Mouse (Mus musculus) intestine, embryonic 16.5 days (tissue): Measurements from ENCODE around the gene Tex101. TPM values are rescaled to one million over a fixed set of nuclear protein-coding genes. Genes with fewer than 3 reads are reported as not detected.
"Not testable (repeated sequence)": the region's sequence is repeated elsewhere in the genome, so short reads cannot be mapped to it uniquely, and the experiment has no call there.

Experiments
- ATAC-seq: fragments of 200-750 bp; cut with Nextera tagmentation; 2 replicates; pipeline ENCODE4 v1.8.0; 2017; ENCODE audit warnings: moderate TSS enrichment, moderate library complexity
- H3K27ac ChIP-seq: fragments of 300-500 bp; sonication (generic); 2 replicates; pipeline ENCODE4 v1.5.1; 2014; ENCODE audit warnings: mild to moderate bottlenecking, low read length
- H3K27me3 ChIP-seq: fragments of 300-500 bp; sonication (generic); replicated peaks from 2 replicates; pipeline ENCODE4 v1.6.1; 2014; ENCODE audit warnings: low read length, control low read depth, mixed read lengths; ENCODE audit not compliant: control insufficient read depth, insufficient read depth
- H3K36me3 ChIP-seq: fragments of 300-500 bp; sonication (generic); 2 replicates; pipeline ENCODE4 v1.6.1; 2014; ENCODE audit warnings: low read length, control low read depth; ENCODE audit not compliant: control insufficient read depth, insufficient read depth
- H3K4me1 ChIP-seq: fragments of 300-500 bp; sonication (generic); 2 replicates; pipeline ENCODE4 v1.6.1; 2014; ENCODE audit warnings: low read length, control low read depth, mixed read lengths; ENCODE audit not compliant: control insufficient read depth, insufficient read depth
- H3K4me2 ChIP-seq: fragments of 300-500 bp; sonication (generic); 2 replicates; pipeline ENCODE4 v1.6.1; 2014; ENCODE audit warnings: low read depth, low read length, control low read depth
- H3K4me3 ChIP-seq: fragments of 300-500 bp; sonication (generic); 2 replicates; pipeline ENCODE4 v1.5.1; 2014; ENCODE audit warnings: mild to moderate bottlenecking, low read length
- H3K9ac ChIP-seq: fragments of 300-500 bp; sonication (generic); 2 replicates; pipeline ENCODE4 v1.6.1; 2014; ENCODE audit warnings: low read depth, low read length
- H3K9me3 ChIP-seq: fragments of 300-500 bp; sonication (generic); 2 replicates; pipeline ENCODE4 v1.6.1; 2016; ENCODE audit warnings: low read length, control low read depth; ENCODE audit not compliant: control insufficient read depth
- WGBS: fragments of 180-500 bp; shearing (Covaris S2); extraction: QIAGEN DNeasy Blood & Tissue Kit; methylation state at CpG from one replicate; pipeline ENCODE4 v1.1.7; 2014; 5-methylcytosine and 5-hydroxymethylcytosine counted together
- polyA plus RNA-seq: library from polyadenylated mRNA; unstranded; fragments of >200 nt; fragmentation: Nextera tagmentation; extraction: Ambion mirVana; gene quantifications from 2 replicates; pipeline ENCODE4 v1.2.1, GENCODE M21; 2015

The Tex101 gene
- 0.12 TPM in 1 of 2 replicates, not detected in the other for polyA plus RNA-seq

DNA sequence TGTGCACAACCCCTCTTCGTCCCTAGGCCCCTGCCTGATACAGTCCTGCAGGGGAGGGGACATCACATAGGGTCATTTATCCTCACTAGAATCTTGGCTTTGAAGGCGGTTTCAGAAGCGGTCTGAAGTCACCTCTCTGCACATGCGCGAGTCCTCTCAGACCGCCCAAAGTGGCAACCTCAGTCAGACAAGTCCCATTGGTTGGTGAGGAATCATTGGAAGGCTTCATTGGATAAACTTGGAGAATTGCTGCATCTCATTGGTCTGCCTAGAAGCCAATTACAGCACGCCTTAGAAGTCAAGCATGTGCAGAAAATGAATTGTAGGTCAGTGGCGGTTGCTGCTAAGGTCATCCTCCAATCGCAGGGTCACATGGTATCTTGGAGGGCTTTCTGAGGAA lies at the start of gene Tex101:
Gene Tex101, minus strand, starts transcription at position 101 of the 400 bp plus-strand sequence.
- WGBS, result 89% methylated on average over 9 of the region's 9 CpGs
- ATAC-seq, result no peak
- H3K36me3 ChIP-seq, result no peaks in the 10 kb centered on the region
- H3K9ac ChIP-seq, result no peak within 1 kb of the TSS
- no peaks in the 10 kb centered on the region for H3K4me1 ChIP-seq
- no peak within 1 kb of the TSS for H3K4me3 ChIP-seq
- no peak within 1 kb of the TSS for H3K27ac ChIP-seq
- no peak within 1 kb of the TSS for H3K4me2 ChIP-seq
- no peaks in the 10 kb centered on the region for H3K27me3 ChIP-seq
- no peaks in the 10 kb centered on the region for H3K9me3 ChIP-seq

GRCm38 (mm10) chr7:24715039-24715438 lies 38.6 kb upstream of the Tex101 start:
- H3K9ac ChIP-seq, result no peak overlapping the region
- no peak overlapping the region for H3K4me2 ChIP-seq
- H3K27ac ChIP-seq, result no peak overlapping the region
- no peaks in the 10 kb centered on the region for H3K27me3 ChIP-seq
- no peak overlapping the region for H3K4me3 ChIP-seq
- no peak for ATAC-seq
- WGBS, result 65% methylated on average over 6 of the region's 6 CpGs
- no peaks in the 10 kb centered on the region for H3K9me3 ChIP-seq
- no peaks in the 10 kb centered on the region for H3K36me3 ChIP-seq
- no peaks in the 10 kb centered on the region for H3K4me1 ChIP-seq

GRCm38 (mm10) chr7:24708832-24709292 lies 32.4 kb upstream of the Tex101 start, which contains the start of gene BC049730:
Gene BC049730, plus strand, starts transcription at chr7:24709242.
- ATAC-seq, result no peak
- Histone ChIP-seq H3K27me3 (no peaks in the 10 kb centered on the region), H3K9me3 (no peaks in the 10 kb centered on the region), H3K36me3 (no peaks in the 10 kb centered on the region), H3K27ac (no peak within 1 kb of the TSS), H3K9ac (no peak within 1 kb of the TSS), H3K4me1 (no peaks in the 10 kb centered on the region), H3K4me2 (no peak within 1 kb of the TSS), H3K4me3 (no peak within 1 kb of the TSS)
- WGBS, result 90% methylated on average over 14 of the region's 14 CpGs

DNA sequence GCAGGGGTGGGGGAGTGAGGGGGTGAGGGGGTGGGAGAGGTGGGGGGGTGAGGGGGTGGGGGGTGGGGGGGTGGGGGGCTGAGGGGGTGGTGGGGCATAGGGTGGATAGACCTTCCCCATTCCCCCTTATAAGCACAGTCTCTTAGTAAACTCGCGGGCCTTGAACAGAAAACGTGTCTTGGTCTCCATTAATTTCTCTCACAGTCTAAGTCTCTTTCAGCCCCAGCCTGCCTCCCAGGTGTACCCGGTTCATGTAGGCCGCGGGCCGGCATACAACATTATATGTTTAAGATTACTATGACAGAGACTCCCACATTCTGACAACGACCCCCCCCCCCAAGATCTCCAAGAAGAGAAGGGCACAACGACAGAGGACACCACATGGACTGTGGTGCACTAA lies 26.4 kb upstream of the Tex101 start:
- ATAC-seq, H3K9ac ChIP-seq, H3K4me1 ChIP-seq, H3K9me3 ChIP-seq, H3K4me3 ChIP-seq, H3K27ac ChIP-seq, H3K36me3 ChIP-seq, H3K4me2 ChIP-seq, H3K27me3 ChIP-seq: not testable (repeated sequence)
- WGBS, result 77% methylated on average over 7 of the region's 9 CpGs

GRCm38 (mm10) chr7:24697891-24698290 lies 21.4 kb upstream of the Tex101 start:
- WGBS, result 98% methylated on average over 4 of the region's 4 CpGs
- not testable (repeated sequence) for H3K9ac ChIP-seq, H3K27ac ChIP-seq, H3K27me3 ChIP-seq, ATAC-seq, H3K9me3 ChIP-seq, H3K36me3 ChIP-seq, H3K4me1 ChIP-seq, H3K4me2 ChIP-seq, H3K4me3 ChIP-seq

- not testable (repeated sequence) for H3K9ac ChIP-seq, H3K4me2 ChIP-seq, H3K9me3 ChIP-seq, H3K27ac ChIP-seq, ATAC-seq, H3K4me1 ChIP-seq, H3K27me3 ChIP-seq, H3K36me3 ChIP-seq, H3K4me3 ChIP-seq
- WGBS, result 83% methylated on average over 2 of the region's 3 CpGs
These were observed 16.2 kb upstream of the Tex101 start for GRCm38 (mm10) chr7:24692693-24693092.

DNA sequence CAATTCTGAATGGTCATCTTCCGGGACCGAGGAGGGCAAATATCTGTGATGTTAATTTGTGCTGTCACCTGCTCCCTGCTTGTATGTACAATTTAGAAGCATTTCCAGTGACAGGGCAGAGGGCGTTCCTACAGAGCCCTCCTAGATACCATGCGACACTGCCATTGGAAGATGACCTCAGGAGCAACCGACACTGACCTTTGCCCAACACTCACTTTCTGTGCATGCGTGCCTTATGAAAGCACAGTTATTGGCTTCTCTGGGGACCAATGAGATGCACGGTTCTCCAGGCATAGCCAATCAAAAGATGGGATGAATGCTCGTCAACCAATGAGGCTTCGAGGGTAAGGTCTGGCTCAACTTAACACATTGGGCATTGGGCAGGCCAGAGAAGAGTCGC lies 11.0 kb upstream of the Tex101 start:
- H3K4me3 ChIP-seq, H3K27me3 ChIP-seq, H3K9me3 ChIP-seq, H3K4me1 ChIP-seq, H3K4me2 ChIP-seq, ATAC-seq, H3K9ac ChIP-seq, H3K27ac ChIP-seq, H3K36me3 ChIP-seq: not testable (repeated sequence)
- WGBS, result 88% methylated on average over 10 of the region's 10 CpGs

DNA sequence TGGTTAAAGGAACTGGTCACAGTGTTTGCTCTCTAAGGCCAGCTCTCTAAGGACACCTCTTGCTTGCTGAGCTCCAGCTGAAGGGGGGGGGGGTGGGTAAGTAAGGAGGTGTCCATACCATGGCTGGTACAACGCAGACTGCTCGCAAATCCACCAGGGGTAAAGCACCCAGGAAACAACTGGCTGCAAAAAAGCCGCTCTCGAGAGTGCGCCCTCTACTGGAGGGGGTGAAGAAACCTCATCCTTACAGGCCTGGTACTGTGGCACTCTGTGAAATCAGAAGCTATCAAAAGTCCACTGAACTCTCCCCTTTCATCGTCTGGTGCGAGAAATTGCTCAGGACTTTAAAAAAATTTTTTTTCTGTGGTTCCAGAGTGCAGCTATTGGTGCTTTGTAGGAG lies 7.6 kb upstream of the Tex101 start:
- H3K9ac ChIP-seq, H3K36me3 ChIP-seq, H3K4me3 ChIP-seq, H3K4me2 ChIP-seq, H3K9me3 ChIP-seq, H3K27ac ChIP-seq, H3K4me1 ChIP-seq, ATAC-seq, H3K27me3 ChIP-seq: not testable (repeated sequence)
- WGBS, result 78% methylated on average over 7 of the region's 7 CpGs

- H3K27me3 ChIP-seq, result no peaks in the 10 kb centered on the region
- H3K36me3 ChIP-seq, result no peaks in the 10 kb centered on the region
- H3K9me3 ChIP-seq, result no peaks in the 10 kb centered on the region
- 92% methylated on average over 23 of the region's 23 CpGs for WGBS
- H3K4me3 ChIP-seq, result no peak overlapping the region
- no peak for ATAC-seq
- no peaks in the 10 kb centered on the region for H3K4me1 ChIP-seq
- no peak overlapping the region for H3K27ac ChIP-seq
- H3K9ac ChIP-seq, result no peak overlapping the region
- no peak overlapping the region for H3K4me2 ChIP-seq
These were observed 4.5 kb downstream of the Tex101 start for GRCm38 (mm10) chr7:24671944-24672439.

DNA sequence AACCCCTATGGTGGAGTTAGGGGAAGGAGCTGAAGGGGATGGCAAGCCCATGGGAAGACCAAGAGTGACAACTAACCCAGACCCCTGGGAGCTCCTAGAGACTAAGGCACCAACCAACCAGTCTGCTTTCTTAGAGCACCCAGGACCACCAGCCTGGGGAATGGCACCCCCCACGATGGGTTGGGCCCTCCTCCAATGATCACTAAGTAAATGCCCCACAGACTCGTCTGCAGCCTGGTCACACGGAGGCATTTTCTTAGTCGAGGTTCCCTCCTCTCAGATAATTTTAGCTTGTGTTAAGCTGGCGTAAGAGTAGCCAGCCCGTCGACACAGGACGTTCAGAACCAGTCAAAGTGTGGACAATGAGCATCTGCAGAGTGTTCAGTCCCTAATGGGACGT lies 11.5 kb downstream of the Tex101 start:
- Histone ChIP-seq H3K36me3 (no peaks in the 10 kb centered on the region), H3K27ac (no peak overlapping the region), H3K9me3 (no peaks in the 10 kb centered on the region), H3K4me2 (no peak overlapping the region), H3K9ac (no peak overlapping the region), H3K4me3 (no peak overlapping the region), H3K4me1 (no peaks in the 10 kb centered on the region), H3K27me3 (no peaks in the 10 kb centered on the region)
- 83% methylated on average over 9 of the region's 9 CpGs for WGBS
- no peak for ATAC-seq
